Mouse (Mus musculus): ENCODE results near the gene Optc.

Optc gene

GRCm38 (mm10) chr1:133882283-133883217, 25.2 kb downstream of the Optc start:
- DNase-seq (ENCODE audit: low spot score in 2 of 2), result no peak

DNA sequence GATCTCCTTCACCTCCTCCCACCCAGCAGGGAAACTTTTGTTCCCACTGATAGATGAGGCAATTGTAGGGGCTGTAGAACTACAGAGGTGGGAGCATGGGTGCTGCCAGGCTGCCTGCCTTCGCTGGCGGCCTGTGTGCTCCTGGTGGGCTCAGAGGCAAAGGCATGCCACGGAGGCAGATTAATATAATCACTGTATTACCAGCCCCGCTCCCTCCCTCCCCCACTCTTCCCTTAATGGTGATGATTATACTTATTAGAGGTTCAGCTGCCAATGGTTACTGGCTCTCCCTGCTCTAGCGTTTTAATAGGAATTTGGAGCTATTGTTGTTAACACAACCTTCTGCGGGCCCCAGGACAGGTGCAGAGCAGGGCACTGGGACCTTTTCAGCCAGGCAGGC, 26.0 kb downstream of the Optc start:
- DNase-seq (ENCODE audit: low spot score in 2 of 2), result no peak

DNA sequence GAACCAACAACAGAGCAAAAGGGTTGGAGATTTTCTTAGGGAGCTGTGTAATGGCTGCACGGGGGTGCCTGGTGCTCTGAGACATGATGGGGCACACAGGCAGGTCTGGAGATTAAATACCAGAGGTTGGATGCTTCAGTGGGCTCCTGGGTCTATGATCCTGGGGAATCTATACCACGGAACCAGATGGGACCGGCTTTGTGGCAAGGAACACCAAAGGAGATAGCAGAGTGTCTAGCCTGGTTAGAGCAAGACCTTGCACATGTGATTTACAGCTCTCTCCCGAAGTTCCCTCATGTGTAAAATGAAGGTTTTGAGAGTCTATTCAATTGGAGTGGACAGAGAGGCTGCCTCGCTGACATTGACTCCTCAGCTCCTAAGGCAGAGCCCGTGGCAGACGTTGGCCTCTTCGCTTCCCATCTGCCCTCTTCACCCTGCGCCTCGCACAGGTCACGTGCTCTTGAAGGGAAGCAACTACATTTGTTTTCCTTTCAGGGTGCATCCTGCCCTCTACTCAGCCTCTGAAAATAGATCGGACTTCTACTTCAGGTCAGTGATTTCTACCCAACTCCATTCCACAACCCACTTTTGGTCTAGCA, 28.9 kb downstream of the Optc start:
- no peak for DNase-seq (ENCODE audit: low spot score in 2 of 2)

DNA sequence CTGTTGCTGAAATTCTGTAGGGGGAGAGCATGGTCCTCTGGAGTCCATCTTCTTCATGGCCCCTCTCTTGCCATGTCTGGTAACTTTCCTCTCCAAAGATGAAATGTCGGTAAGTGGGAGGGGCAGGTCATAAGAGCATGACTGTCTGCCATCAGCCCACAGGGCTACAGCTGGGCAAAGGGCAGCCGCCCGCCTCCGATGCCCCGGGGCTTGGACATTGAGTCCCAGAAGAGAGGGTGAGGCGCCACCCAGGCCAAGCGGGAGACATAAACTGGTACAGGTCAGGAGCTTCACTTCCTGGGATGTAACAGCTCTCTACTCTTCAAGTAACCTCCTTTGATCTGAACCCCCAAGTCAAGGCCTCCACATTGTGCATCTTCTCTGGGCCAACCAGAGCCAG, 30.9 kb downstream of the Optc start:
- no peak for DNase-seq (ENCODE audit: low spot score in 2 of 2)

GRCm38 (mm10) chr1:133873086-133873813, 34.5 kb downstream of the Optc start:
- no peak for DNase-seq (ENCODE audit: low spot score in 2 of 2)

GRCm38 (mm10) chr1:133871241-133871640, 36.6 kb downstream of the Optc start:
- no peak for DNase-seq (ENCODE audit: low spot score in 2 of 2)

DNA sequence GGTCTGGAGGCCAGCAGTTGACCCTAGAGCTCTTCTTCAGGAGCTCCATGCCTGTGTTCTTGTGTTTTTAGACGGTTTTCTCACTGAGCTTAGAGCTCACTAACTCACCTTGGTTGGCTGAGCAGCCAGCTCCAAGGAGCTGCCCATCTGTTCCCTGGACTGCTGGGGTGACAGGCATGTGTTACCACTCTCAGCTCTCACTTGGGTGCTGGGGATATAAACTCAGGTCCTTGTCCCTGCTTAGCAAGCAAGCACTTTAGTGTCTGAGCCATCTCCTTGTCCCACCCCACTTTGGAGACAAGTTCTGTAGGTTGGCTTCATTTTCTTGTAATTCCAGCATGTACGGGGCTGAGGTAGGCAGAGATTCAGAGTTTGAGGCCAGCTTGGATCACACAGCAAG, 38.6 kb downstream of the Optc start:
- no peak for DNase-seq (ENCODE audit: low spot score in 2 of 2)

GRCm38 (mm10) chr1:133863257-133863997, 44.4 kb downstream of the Optc start:
- no peak for DNase-seq (ENCODE audit: low spot score in 2 of 2)

DNA sequence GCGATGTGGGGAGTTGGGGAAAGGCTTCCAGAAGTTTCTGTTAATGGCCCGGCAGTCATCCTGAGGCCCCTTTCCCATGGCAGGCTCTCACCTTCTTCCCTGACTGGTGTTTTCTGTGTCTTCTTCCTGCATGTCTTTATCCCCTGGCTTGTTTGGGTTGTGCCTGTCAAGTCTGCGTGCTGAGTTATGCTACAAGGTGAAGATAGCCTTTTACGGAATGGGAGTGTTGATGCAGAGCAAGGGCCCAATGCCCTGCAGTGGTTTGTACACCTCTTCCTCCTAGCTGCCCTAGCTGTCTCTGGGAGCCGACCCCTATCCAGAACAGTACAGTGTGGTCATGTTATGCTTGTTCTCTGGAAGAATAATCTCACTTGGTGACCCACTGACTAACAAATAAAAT, 46.8 kb downstream of the Optc start:
- DNase-seq (ENCODE audit: low spot score in 2 of 2), result no peak

DNA sequence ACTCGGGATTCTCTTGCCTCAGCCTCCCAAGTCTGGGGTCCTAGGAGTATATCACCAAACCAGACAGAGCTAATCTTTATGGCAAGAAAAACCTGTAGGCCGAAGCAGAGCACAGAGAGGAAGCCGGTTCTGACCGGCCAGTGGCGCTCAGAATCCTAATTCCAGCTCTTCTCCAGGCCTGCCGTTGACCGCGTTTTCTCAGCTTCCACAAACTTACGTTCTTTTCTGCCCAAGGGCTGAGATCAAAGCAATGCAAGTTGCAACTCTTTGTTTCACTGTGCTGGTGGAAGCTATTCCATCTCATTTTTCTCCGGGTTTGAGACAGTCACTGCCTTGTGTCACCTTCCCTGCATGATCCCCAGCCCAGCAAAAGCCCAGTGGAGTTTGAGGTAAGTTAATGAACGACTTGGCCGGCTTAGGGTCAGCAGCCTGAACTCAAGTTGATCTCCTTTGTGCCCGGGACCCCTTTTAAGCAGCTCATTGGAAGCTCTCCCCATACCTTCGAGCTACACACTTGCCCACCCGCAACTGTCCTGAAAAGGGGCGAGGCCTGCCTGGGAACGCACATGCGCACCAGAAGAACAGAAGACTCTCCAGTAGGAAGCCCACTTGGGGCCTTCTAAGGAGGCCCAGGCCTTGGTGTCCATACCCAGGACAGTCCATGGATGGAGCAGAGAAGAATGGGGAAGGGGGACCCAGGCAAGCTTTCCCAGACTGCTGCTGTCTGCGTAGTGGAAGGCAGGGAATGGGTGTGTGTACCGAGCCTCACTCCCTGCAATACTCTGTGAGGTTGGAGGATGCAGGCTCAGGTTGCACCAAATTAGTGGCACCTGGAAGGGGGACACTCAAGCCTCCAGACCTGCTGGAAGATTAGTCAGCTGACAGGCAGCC, 47.7 kb downstream of the Optc start:
- DNase-seq (ENCODE audit: low spot score in 2 of 2), result no peak

DNA sequence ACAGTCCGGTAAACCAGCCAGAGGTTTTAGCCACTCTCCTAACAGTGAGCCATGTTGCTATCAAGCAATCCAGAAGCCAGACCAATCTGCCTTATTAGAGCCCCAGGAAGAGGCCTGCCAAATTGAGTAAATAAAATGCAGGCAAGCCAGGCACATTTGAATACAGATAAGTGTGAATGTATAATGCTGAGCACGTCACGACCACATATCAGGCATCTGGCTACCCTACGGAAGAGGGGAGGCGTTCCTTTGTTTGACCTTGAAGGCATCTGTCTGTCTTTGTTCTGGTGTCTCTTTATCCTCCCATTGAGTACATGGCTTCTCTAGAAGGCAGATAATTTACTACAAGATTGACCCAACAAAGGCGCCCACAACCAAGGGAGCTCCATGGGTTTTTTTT, 48.5 kb downstream of the Optc start:
- no peak for DNase-seq (ENCODE audit: low spot score in 2 of 2)

GRCm38 (mm10) chr1:133857781-133858180, 50.0 kb downstream of the Optc start:
- DNase-seq (ENCODE audit: low spot score in 2 of 2), result no peak

GRCm38 (mm10) chr1:133857171-133857570, 50.6 kb downstream of the Optc start:
- no peak for DNase-seq (ENCODE audit: low spot score in 2 of 2)

DNA sequence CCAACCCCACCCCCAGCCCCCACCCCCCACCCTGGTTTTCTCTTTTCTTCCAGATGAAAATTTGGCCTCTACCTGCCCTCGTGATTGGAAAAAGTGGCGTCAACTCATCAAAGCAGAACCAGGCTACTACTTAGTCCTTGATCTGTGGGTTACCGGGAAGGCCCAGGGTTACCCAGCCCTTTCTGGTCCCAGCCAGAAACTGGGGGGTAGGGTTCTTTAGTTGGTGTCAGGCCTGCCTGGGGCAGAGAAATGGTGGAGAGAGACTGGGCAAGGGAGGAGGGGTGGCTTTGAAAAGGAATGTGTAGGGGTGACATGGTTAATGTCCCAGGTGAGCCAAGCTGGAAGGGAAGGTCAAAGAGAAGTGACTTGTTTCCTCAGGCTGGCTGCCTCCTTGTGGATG, 51.1 kb downstream of the Optc start:
- DNase-seq (ENCODE audit: low spot score in 2 of 2), result no peak

- no peak for DNase-seq (ENCODE audit: low spot score in 2 of 2)
These were observed 51.7 kb downstream of the Optc start for GRCm38 (mm10) chr1:133856133-133856541.

DNA sequence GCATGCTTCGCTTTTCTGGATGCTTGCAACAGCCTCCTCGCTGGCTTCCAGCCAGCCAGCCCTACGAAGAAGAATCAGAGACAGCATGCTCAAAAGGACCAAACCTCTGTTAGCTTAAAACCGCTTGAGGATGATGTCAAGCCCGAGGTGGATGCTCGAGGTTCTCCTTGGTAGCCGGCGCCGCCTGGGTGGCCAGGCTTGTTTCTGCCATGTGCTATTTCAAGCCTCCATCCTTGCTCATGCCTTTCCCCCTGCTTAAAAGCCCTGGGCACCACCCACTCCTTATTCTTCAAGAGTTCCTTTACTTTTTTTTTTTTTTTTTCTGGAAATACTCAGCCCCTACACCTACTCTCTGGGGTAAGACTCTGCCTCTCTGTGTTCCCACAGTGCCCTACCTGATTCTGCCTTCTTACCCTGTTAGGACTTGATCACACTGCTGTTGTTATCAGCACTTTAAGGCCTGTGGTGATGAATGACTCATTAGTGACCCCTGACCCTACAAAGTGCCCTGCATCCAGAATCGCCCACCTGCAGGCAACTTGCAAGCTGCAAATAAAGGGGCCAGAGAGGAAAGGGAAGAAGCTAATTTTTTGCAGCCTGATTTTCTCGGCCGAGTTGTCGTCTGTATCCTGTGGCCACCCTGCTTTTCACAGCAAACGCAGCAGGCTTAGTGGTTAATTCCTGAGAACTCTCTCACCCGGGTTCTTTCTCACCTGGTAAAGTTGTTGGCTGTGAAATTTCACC, 52.4 kb downstream of the Optc start:
- DNase-seq (ENCODE audit: low spot score in 2 of 2), result no peak

GRCm38 (mm10) chr1:133854421-133855273, 53.2 kb downstream of the Optc start:
- no peak for DNase-seq (ENCODE audit: low spot score in 2 of 2)

All from spleen, postnatal 14 days (tissue).